Mouse (Mus musculus) MEL (cell line): ENCODE results near the gene Mpp2. TPM values are rescaled to one million over a fixed set of nuclear protein-coding genes. Genes with fewer than 3 reads are reported as not detected.

Experiments
- DNase-seq: peaks from one replicate; pipeline ENCODE4 v3.0.0; 2011; ENCODE audit warnings: low read depth, low spot score
- H3K27ac ChIP-seq: 2 replicates; pipeline ENCODE4 v1.5.1; 2012; ENCODE audit warnings: low read depth, mild to moderate bottlenecking, control low read depth, low read length, moderate library complexity; ENCODE audit not compliant: control insufficient read depth
- H3K27me3 ChIP-seq, 2 experiments: fragments of 150-350 bp in 1 of 2; sonication (generic) in 1 of 2; 2 replicates each; pipeline ENCODE4 v1.6.1; 2012; ENCODE audit warnings: low read length in 2 of 2, mild to moderate bottlenecking in 2 of 2, improper control_type of control experiment in 1 of 2, moderate library complexity in 1 of 2; ENCODE audit not compliant: insufficient read depth in 2 of 2, control insufficient read depth in 1 of 2
- H3K36me3 ChIP-seq, 2 experiments: 2 replicates each; pipeline ENCODE4 v1.6.1; 2012 to 2014; ENCODE audit warnings: low read length in 2 of 2, improper control_type of control experiment in 1 of 2, inconsistent platforms in 1 of 2, mild to moderate bottlenecking in 1 of 2; ENCODE audit not compliant: insufficient read depth in 2 of 2, control insufficient read depth in 1 of 2
- H3K4me1 ChIP-seq, 2 experiments: fragments of 150-350 bp in 1 of 2; sonication (generic) in 1 of 2; 2 replicates each; pipeline ENCODE4 v1.6.1; 2012; ENCODE audit warnings: low read length in 2 of 2, improper control_type of control experiment in 1 of 2, mild to moderate bottlenecking in 1 of 2; ENCODE audit not compliant: insufficient read depth in 2 of 2, control insufficient read depth in 1 of 2
- H3K4me3 ChIP-seq, 2 experiments: fragments of 150-350 bp in 1 of 2; sonication (generic) in 1 of 2; 2 replicates each; pipeline ENCODE4 v1.5.1; 2012; ENCODE audit warnings: low read depth in 2 of 2, low read length in 2 of 2, mild to moderate bottlenecking in 2 of 2, moderate library complexity in 2 of 2, control low read depth in 1 of 2, improper control_type of control experiment in 1 of 2; ENCODE audit not compliant: control insufficient read depth in 1 of 2, insufficient read depth in 1 of 2
- H3K79me2 ChIP-seq: 2 replicates; pipeline ENCODE4 v1.6.1; 2012; ENCODE audit warnings: mild to moderate bottlenecking, low read length, moderate library complexity; ENCODE audit not compliant: control insufficient read depth, poor library complexity, insufficient read depth
- H3K9ac ChIP-seq: 2 replicates; pipeline ENCODE4 v1.6.1; 2012; ENCODE audit warnings: low read depth, mild to moderate bottlenecking, control low read depth, low read length, moderate library complexity; ENCODE audit not compliant: control insufficient read depth, poor library complexity, severe bottlenecking
- H3K9me3 ChIP-seq: fragments of 150-350 bp; sonication (generic); replicated peaks from 2 replicates; pipeline ENCODE4 v1.6.1; 2012; ENCODE audit warnings: mild to moderate bottlenecking, low read length, improper control_type of control experiment, moderate library complexity; ENCODE audit not compliant: insufficient read depth
- BHLHE40 ChIP-seq: IDR thresholded peaks from 2 replicates; pipeline ENCODE4 v1.6.1; 2012; ENCODE audit warnings: low read depth, mild to moderate bottlenecking, inconsistent platforms, low read length, improper control_type of control experiment, borderline replicate concordance
- CHD2 ChIP-seq: IDR thresholded peaks from 2 replicates; pipeline ENCODE4 v1.6.1; 2011; ENCODE audit warnings: low read length, improper control_type of control experiment
- CTCF ChIP-seq, 3 experiments: IDR thresholded peaks in 2 of 3; conservative IDR thresholded peaks in 1 of 3; 2 replicates each; pipeline ENCODE4 v1.5.1; 2011 to 2012; ENCODE audit warnings: low read length in 3 of 3, low read depth in 2 of 3, mild to moderate bottlenecking in 2 of 3, improper control_type of control experiment in 1 of 3, inconsistent platforms in 1 of 3, mixed read lengths in 1 of 3, moderate library complexity in 1 of 3; ENCODE audit not compliant: control insufficient read depth in 1 of 3, insufficient read depth in 1 of 3, poor library complexity in 1 of 3, severe bottlenecking in 1 of 3
- ELF1 ChIP-seq: IDR thresholded peaks from 2 replicates; pipeline ENCODE4 v1.6.1; 2014; ENCODE audit warnings: low read depth, mild to moderate bottlenecking, inconsistent platforms, low read length, improper control_type of control experiment, moderate library complexity
- EP300 ChIP-seq, 2 experiments: IDR thresholded peaks; 2 replicates each; pipeline ENCODE4 v1.6.1; 2011; ENCODE audit warnings: improper control_type of control experiment in 2 of 2, low read length in 2 of 2, low read depth in 1 of 2, mild to moderate bottlenecking in 1 of 2
- ETS1 ChIP-seq: IDR thresholded peaks from 2 replicates; pipeline ENCODE4 v1.6.1; 2012; ENCODE audit warnings: low read depth, mild to moderate bottlenecking, inconsistent platforms, low read length, improper control_type of control experiment, moderate library complexity
- GATA1 ChIP-seq: IDR thresholded peaks from 2 replicates; pipeline ENCODE4 v1.6.1; 2011; ENCODE audit warnings: low read depth, low read length, improper control_type of control experiment
- HCFC1 ChIP-seq: IDR thresholded peaks from 2 replicates; pipeline ENCODE4 v1.6.1; 2012; ENCODE audit warnings: low read depth, mild to moderate bottlenecking, inconsistent platforms, low read length, improper control_type of control experiment, moderate library complexity
- KAT2A ChIP-seq: conservative IDR thresholded peaks from 2 replicates; pipeline ENCODE4 v1.6.1; 2012; ENCODE audit warnings: low read depth, low read length, improper control_type of control experiment, inconsistent platforms
- MAFK ChIP-seq: IDR thresholded peaks from 2 replicates; pipeline ENCODE4 v1.6.1; 2011; ENCODE audit warnings: low read depth, mild to moderate bottlenecking, low read length, improper control_type of control experiment, borderline replicate concordance
- MAX ChIP-seq: IDR thresholded peaks from 2 replicates; pipeline ENCODE4 v1.6.1; 2011; ENCODE audit warnings: low read length, improper control_type of control experiment
- MAZ ChIP-seq: IDR thresholded peaks from 2 replicates; pipeline ENCODE4 v1.6.1; 2012; ENCODE audit warnings: low read depth, mild to moderate bottlenecking, inconsistent platforms, low read length, improper control_type of control experiment
- MXI1 ChIP-seq: IDR thresholded peaks from 2 replicates; pipeline ENCODE4 v1.6.1; 2011; ENCODE audit warnings: mild to moderate bottlenecking, low read depth, low read length, improper control_type of control experiment
- MYC ChIP-seq: IDR thresholded peaks from 2 replicates; pipeline ENCODE4 v1.6.1; 2011; ENCODE audit warnings: low read depth, mild to moderate bottlenecking, low read length, improper control_type of control experiment, moderate library complexity
- NELFE ChIP-seq: IDR thresholded peaks from 2 replicates; pipeline ENCODE4 v1.6.1; 2011; ENCODE audit warnings: low read depth, low read length, improper control_type of control experiment
- POLR2AphosphoS2 ChIP-seq: IDR thresholded peaks from 2 replicates; pipeline ENCODE4 v1.6.1; 2011; ENCODE audit warnings: low read length, improper control_type of control experiment
- POLR2AphosphoS5 ChIP-seq: IDR thresholded peaks from 2 replicates; pipeline ENCODE4 v1.6.1; 2012; ENCODE audit warnings: low read depth, borderline replicate concordance, mild to moderate bottlenecking, inconsistent platforms, low read length, moderate library complexity, mixed read lengths
- SMC3 ChIP-seq: IDR thresholded peaks from 2 replicates; pipeline ENCODE4 v1.6.1; 2011; ENCODE audit warnings: low read depth, low read length, improper control_type of control experiment
- TAL1 ChIP-seq: IDR thresholded peaks from 2 replicates; pipeline ENCODE4 v1.6.1; 2012; ENCODE audit warnings: mild to moderate bottlenecking, inconsistent platforms, low read length, moderate library complexity, mixed read lengths
- TCF12 ChIP-seq: IDR thresholded peaks from 2 replicates; pipeline ENCODE4 v1.6.1; 2014; ENCODE audit warnings: low read depth, mild to moderate bottlenecking, inconsistent platforms, low read length, improper control_type of control experiment, moderate library complexity
- UBTF ChIP-seq: IDR thresholded peaks from 2 replicates; pipeline ENCODE4 v1.6.1; 2012; ENCODE audit warnings: low read depth, mild to moderate bottlenecking, inconsistent platforms, low read length, improper control_type of control experiment, moderate library complexity, borderline replicate concordance; ENCODE audit not compliant: insufficient read depth
- ZC3H11A ChIP-seq: IDR thresholded peaks from 2 replicates; pipeline ENCODE4 v1.6.1; 2012; ENCODE audit warnings: low read depth, mild to moderate bottlenecking, inconsistent platforms, low read length, improper control_type of control experiment
- ZMIZ1 ChIP-seq: IDR thresholded peaks from 2 replicates; pipeline ENCODE4 v1.6.1; 2012; ENCODE audit warnings: low read depth, mild to moderate bottlenecking, inconsistent platforms, low read length, improper control_type of control experiment, moderate library complexity
- polyA plus RNA-seq, 2 experiments: library from polyadenylated mRNA; stranded (reverse) in 1 of 2; unstranded in 1 of 2; fragments of >175 nt in 1 of 2; fragments of >200 nt in 1 of 2; gene quantifications; 2 replicates each; pipeline versions ENCODE4 v1.2.1 to v1.2.4; 2012; ENCODE audit warnings: low replicate concordance in 2 of 2, low read depth in 1 of 2; ENCODE audit not compliant: insufficient read length in 2 of 2, insufficient read depth in 1 of 2, missing spikeins in 1 of 2
- total RNA-seq: library from RNA; depleted of rRNA; stranded (reverse); fragments of 300-350 nt; gene quantifications from 2 replicates; pipeline ENCODE4 v1.2.3, GENCODE M21; 2012

Mpp2 gene
- total and polyA plus RNA-seq, 3 experiments, result 2.9 to 16.3 TPM; not detected in 1

GRCm38 (mm10) chr11:102037789-102038188, 50.5 kb downstream of the Mpp2 start:
- no peak for DNase-seq
- no peaks in the 10 kb centered on the region for H3K79me2 ChIP-seq
- 0 out of 4 replicates have a peak, but pooled peaks cover 0 to 4% of the 10 kb centered on the region in 2 experiments for H3K4me1 ChIP-seq
- no peak overlapping the region for H3K9ac ChIP-seq
- peaks cover 2 to 7% of the 10 kb centered on the region in 2 experiments for H3K27me3 ChIP-seq
- H3K4me3 ChIP-seq, result no peak overlapping the region
- no peaks in the 10 kb centered on the region for H3K9me3 ChIP-seq
- no peak overlapping the region for H3K27ac ChIP-seq
- no peak for TF ChIP-seq POLR2AphosphoS2
- no peak for TF ChIP-seq ZMIZ1
- no peak for TF ChIP-seq TCF12
- no peak for TF ChIP-seq SMC3
- no peak for TF ChIP-seq KAT2A
- TF ChIP-seq MAZ, result no peak
- TF ChIP-seq BHLHE40, result no peak
- TF ChIP-seq EP300 (IDR thresholded peaks at IDR 0.05; ENCODE audit: low read depth in 1 of 2, low read length in 2 of 2), result no peak
- no peak for TF ChIP-seq MYC
- no peak for TF ChIP-seq MAFK
- TF ChIP-seq CTCF (IDR thresholded peaks at IDR 0.05 in 2 of 3, conservative IDR thresholded peaks at IDR 0.05 in 1 of 3; ENCODE audit: control insufficient read depth in 1 of 3, insufficient read depth in 1 of 3, low read depth in 2 of 3, low read length in 3 of 3, poor library complexity in 1 of 3, severe bottlenecking in 1 of 3), result no peak
- no peak for TF ChIP-seq TAL1
- no peak for TF ChIP-seq MAX
- no peak for TF ChIP-seq UBTF
- no peak for TF ChIP-seq GATA1
- TF ChIP-seq ELF1, result no peak
- TF ChIP-seq MXI1, result no peak
- no peak for TF ChIP-seq HCFC1
- TF ChIP-seq, all 39 proteins: peak for 0
- no peaks in the 10 kb centered on the region for H3K36me3 ChIP-seq

GRCm38 (mm10) chr11:102036336-102036735, 52.0 kb downstream of the Mpp2 start:
- DNase-seq, result no peak
- no peaks in the 10 kb centered on the region for H3K9me3 ChIP-seq
- H3K79me2 ChIP-seq, result no peaks in the 10 kb centered on the region
- TF ChIP-seq HCFC1 (no peak), NELFE (no peak), MXI1 (no peak), POLR2AphosphoS5 (no peak), ETS1 (no peak), ZC3H11A (no peak), CHD2 (no peak)
- peaks cover 2 to 7% of the 10 kb centered on the region in 2 experiments for H3K27me3 ChIP-seq
- no peaks in the 10 kb centered on the region for H3K36me3 ChIP-seq
- H3K4me1 ChIP-seq, result 0 out of 4 replicates have a peak, but pooled peaks cover 0 to under 1% of the 10 kb centered on the region in 2 experiments
- H3K27ac ChIP-seq, result no peak overlapping the region
- no peak overlapping the region for H3K9ac ChIP-seq
- no peak overlapping the region for H3K4me3 ChIP-seq
